Mouse (Mus musculus) liver, embryonic 13.5 days (tissue): ENCODE data around the gene Plekha7. TPM values are rescaled to one million over a fixed set of nuclear protein-coding genes. Genes with fewer than 3 reads are reported as not detected.

Experiments
- ATAC-seq: fragments of 200-750 bp; cut with Nextera tagmentation; 2 replicates; pipeline ENCODE4 v1.8.0; 2017; ENCODE audit warnings: low read depth, mild to moderate bottlenecking, moderate number of reproducible peaks, moderate library complexity
- DNase-seq: peaks from one replicate; pipeline ENCODE4 v3.0.0; 2022
- H3K27ac ChIP-seq: fragments of 300-500 bp; sonication (generic); 2 replicates; pipeline ENCODE4 v1.5.1; 2015; ENCODE audit warnings: moderate library complexity, mild to moderate bottlenecking, inconsistent platforms
- H3K27me3 ChIP-seq: fragments of 300-500 bp; sonication (generic); 2 replicates; pipeline ENCODE4 v1.6.1; 2015; ENCODE audit warnings: mild to moderate bottlenecking, inconsistent platforms
- H3K36me3 ChIP-seq: fragments of 300-500 bp; sonication (generic); 2 replicates; pipeline ENCODE4 v1.6.1; 2015; ENCODE audit warnings: mild to moderate bottlenecking, inconsistent platforms
- H3K4me1 ChIP-seq: fragments of 300-500 bp; sonication (generic); replicated peaks from 2 replicates; pipeline ENCODE4 v1.6.1; 2015; ENCODE audit warnings: inconsistent platforms
- H3K4me2 ChIP-seq: fragments of 300-500 bp; sonication (generic); 2 replicates; pipeline ENCODE4 v1.6.1; 2015; ENCODE audit warnings: inconsistent platforms, mild to moderate bottlenecking, moderate library complexity
- H3K4me3 ChIP-seq: fragments of 300-500 bp; sonication (generic); replicated peaks from 2 replicates; pipeline ENCODE4 v1.5.1; 2015; ENCODE audit warnings: mild to moderate bottlenecking, inconsistent platforms
- H3K9ac ChIP-seq: fragments of 300-500 bp; sonication (generic); 2 replicates; pipeline ENCODE4 v1.6.1; 2015; ENCODE audit warnings: mild to moderate bottlenecking, inconsistent platforms
- H3K9me3 ChIP-seq: fragments of 300-500 bp; sonication (generic); replicated peaks from 2 replicates; pipeline ENCODE4 v1.6.1; 2016; ENCODE audit warnings: inconsistent platforms
- WGBS: fragments of 180-500 bp; shearing (Covaris S2); methylation state at CpG from one replicate; pipeline ENCODE4 v1.1.7; 2015; ENCODE audit not compliant: insufficient replicate concordance; 5-methylcytosine and 5-hydroxymethylcytosine counted together
- polyA plus RNA-seq: library from polyadenylated mRNA; unstranded; fragments of >200 nt; fragmentation: Nextera tagmentation; extraction: Ambion mirVana; gene quantifications from 2 replicates; pipeline ENCODE4 v1.2.1, GENCODE M21; 2015

The Plekha7 gene
- polyA plus RNA-seq, 1 experiment from 2014 or later = 2.5 TPM

DNA sequence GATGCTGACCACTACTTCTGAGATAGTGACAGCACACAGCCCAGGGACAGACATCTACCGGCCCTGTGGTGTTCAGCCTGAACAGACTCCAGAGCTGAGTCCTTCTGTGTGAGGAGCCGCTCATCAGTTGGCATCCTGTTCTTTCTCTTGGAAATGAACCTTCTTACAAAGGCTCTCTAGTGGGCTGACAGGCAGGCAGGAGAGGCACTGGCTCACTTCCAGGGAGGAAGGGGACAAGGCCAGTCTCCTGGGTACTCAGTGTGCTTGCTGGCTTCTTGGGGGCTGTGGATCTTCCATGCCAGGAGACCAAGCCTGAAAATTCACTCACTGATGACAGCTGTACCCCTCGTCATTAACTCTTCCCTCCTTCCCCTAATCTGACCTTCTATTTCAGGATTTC, 170.5 kb downstream of the Plekha7 start:
- Histone ChIP-seq H3K27me3 (no peaks in the 10 kb centered on the region), H3K9ac (no peak overlapping the region), H3K36me3 (no peaks in the 10 kb centered on the region), H3K4me3 (no peak overlapping the region), H3K9me3 (no peaks in the 10 kb centered on the region), H3K27ac (no peak overlapping the region), H3K4me1 (0 out of 2 replicates have a peak, but pooled peaks cover 3% of the 10 kb centered on the region), H3K4me2 (no peak overlapping the region)
- DNase-seq (no peak), ATAC-seq (no peak)
- WGBS = 57% methylated on average over 3 of the region's 3 CpGs

GRCm38 (mm10) chr7:116137149-116137548, 171.0 kb downstream of the Plekha7 start:
- no peaks in the 10 kb centered on the region for H3K36me3 ChIP-seq
- 0 out of 2 replicates have a peak, but pooled peaks cover 3% of the 10 kb centered on the region for H3K4me1 ChIP-seq
- no peak overlapping the region for H3K27ac ChIP-seq
- H3K4me2 ChIP-seq = no peak overlapping the region
- DNase-seq (no peak), ATAC-seq (no peak)
- H3K9me3 ChIP-seq = no peaks in the 10 kb centered on the region
- H3K9ac ChIP-seq = no peak overlapping the region
- H3K27me3 ChIP-seq = no peaks in the 10 kb centered on the region
- H3K4me3 ChIP-seq = no peak overlapping the region
- WGBS = 51% methylated on average over 12 of the region's 12 CpGs

DNA sequence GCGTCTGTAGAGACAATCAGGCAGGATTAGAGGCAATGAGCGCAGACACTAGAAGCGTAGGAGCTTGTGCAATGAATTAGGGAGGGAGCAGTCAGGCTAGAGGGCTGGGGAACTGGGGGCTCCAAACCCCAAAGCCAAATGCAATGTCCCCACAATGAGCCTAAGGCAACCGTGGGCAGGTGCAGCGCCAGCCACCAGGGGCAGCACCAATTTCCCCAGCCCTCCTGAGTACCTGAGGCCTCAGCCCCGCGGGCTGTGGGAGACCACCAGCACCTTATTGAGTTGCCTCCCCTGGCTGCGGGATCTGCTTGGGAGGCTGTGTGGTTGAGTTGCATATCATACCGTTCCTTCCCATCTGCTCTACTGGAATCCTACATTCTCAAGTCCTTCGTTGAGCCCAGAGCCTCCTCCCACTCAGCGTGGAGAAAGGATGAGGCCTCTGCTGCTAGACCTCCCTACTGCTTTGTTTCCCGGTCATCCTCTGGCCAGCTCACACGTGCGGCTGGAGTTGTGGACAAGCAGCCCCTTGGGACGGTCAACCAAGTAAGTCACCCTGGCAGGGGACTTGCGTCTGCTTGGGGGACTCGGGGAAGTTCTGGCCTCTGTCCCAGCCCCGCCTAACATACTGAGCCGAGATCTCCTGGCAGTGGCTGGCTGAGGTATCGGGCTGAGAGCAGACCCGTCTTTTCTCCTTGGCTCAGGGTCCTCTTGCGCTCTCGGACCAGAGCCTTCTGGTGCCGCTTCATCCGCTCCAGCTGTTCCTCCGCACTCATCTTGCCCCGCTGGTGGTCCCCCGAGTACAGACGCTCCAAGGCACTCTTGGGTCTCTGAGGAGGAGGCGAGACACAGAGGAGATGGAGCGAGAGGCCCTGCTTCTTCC, 173.5 kb downstream of the Plekha7 start:
- DNase-seq (no peak), ATAC-seq (no peak)

GRCm38 (mm10) chr7:116132078-116132477, 176.1 kb downstream of the Plekha7 start:
- H3K4me2 ChIP-seq = no peak overlapping the region
- no peaks in the 10 kb centered on the region for H3K27me3 ChIP-seq
- H3K4me3 ChIP-seq = no peak overlapping the region
- peaks cover 8% of the 10 kb centered on the region; the same call in 1 of the 2 replicates for H3K4me1 ChIP-seq
- no peaks in the 10 kb centered on the region for H3K9me3 ChIP-seq
- DNase-seq = peak; percentile 31
- no peak overlapping the region for H3K27ac ChIP-seq
- WGBS = 3% methylated on average over 5 of the region's 5 CpGs
- 0 out of 2 replicates have a peak, but pooled peaks have one; percentile 18 for ATAC-seq
- H3K9ac ChIP-seq = no peak overlapping the region
- no peaks in the 10 kb centered on the region for H3K36me3 ChIP-seq

More for the DNA sequence above, 173.5 kb downstream of the Plekha7 start:
- Histone ChIP-seq H3K4me3 (no peak overlapping the region), H3K4me2 (no peak overlapping the region), H3K36me3 (no peaks in the 10 kb centered on the region), H3K9ac (no peak overlapping the region), H3K9me3 (no peaks in the 10 kb centered on the region), H3K27me3 (no peaks in the 10 kb centered on the region), H3K27ac (no peak overlapping the region), H3K4me1 (peaks cover 10% of the 10 kb centered on the region; the same call in 1 of the 2 replicates)
- WGBS = 78% methylated on average over 31 of the region's 31 CpGs

DNA sequence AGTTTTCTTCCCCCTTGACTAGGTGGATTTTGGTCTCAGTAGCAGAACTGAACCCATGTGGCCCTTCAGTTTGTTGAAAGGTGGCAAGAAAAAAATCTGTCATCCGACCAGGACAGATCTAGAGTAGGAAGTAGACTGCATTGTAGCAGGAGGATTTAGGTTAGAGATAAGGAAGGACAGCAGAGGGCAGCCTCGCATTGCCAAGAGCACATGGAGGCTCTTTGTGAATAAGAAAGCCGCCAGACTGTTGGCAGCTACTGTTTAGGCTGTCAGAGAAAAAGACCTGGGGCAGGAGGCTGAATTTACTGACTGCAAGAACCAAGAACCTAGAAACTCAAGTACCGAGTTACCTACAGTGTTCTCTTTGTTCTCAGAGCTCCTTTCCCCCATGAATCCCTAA, 176.8 kb downstream of the Plekha7 start:
- H3K4me2 ChIP-seq = no peak overlapping the region
- H3K4me3 ChIP-seq = no peak overlapping the region
- ATAC-seq (no peak), DNase-seq (no peak)
- H3K9ac ChIP-seq = no peak overlapping the region
- peaks cover 8% of the 10 kb centered on the region; the same call in 1 of the 2 replicates for H3K4me1 ChIP-seq
- no peak overlapping the region for H3K27ac ChIP-seq
- 10% methylated on average over 4 of the region's 4 CpGs for WGBS
- no peaks in the 10 kb centered on the region for H3K36me3 ChIP-seq
- no peaks in the 10 kb centered on the region for H3K27me3 ChIP-seq
- H3K9me3 ChIP-seq = no peaks in the 10 kb centered on the region

DNA sequence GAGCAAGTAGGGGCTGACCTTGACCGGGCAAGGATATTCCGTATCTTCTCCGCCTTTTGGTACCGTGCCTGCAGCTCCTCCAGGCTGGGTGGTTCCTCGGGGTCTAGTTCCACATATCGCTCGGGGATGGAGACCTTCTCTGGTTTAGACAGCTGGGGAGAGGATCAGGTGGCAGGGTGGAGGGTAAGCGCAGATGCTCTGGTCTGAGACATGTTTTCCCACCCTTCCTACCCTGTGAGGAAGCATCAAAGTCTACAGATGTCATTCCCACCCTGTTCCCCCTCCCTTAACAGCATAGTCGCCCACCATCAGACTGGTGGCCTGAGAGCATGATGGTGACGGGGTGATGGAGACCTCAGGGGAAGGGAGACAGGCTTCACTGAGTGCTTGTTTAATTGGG, 178.8 kb downstream of the Plekha7 start:
- Histone ChIP-seq H3K27me3 (no peaks in the 10 kb centered on the region), H3K4me2 (no peak overlapping the region), H3K9ac (no peak overlapping the region), H3K9me3 (no peaks in the 10 kb centered on the region), H3K36me3 (no peaks in the 10 kb centered on the region), H3K27ac (no peak overlapping the region), H3K4me3 (no peak overlapping the region), H3K4me1 (peaks cover 8% of the 10 kb centered on the region; the same call in 1 of the 2 replicates)
- WGBS = 79% methylated on average over 10 of the region's 10 CpGs
- ATAC-seq = no peak
- DNase-seq = no peak

GRCm38 (mm10) chr7:116128286-116128685, 179.9 kb downstream of the Plekha7 start:
- Histone ChIP-seq H3K27ac (no peak overlapping the region), H3K4me2 (no peak overlapping the region), H3K27me3 (no peaks in the 10 kb centered on the region), H3K9me3 (no peaks in the 10 kb centered on the region), H3K4me1 (peaks cover 8% of the 10 kb centered on the region; the same call in 1 of the 2 replicates), H3K4me3 (no peak overlapping the region), H3K36me3 (no peaks in the 10 kb centered on the region), H3K9ac (no peak overlapping the region)
- ATAC-seq (no peak), DNase-seq (no peak)
- WGBS = 71% methylated on average over 8 of the region's 8 CpGs

- DNase-seq = no peak
- no peaks in the 10 kb centered on the region for H3K9me3 ChIP-seq
- WGBS = 64% methylated on average over 2 of the region's 2 CpGs
- no peak overlapping the region for H3K4me3 ChIP-seq
- no peaks in the 10 kb centered on the region for H3K36me3 ChIP-seq
- H3K4me2 ChIP-seq = no peak overlapping the region
- ATAC-seq = no peak
- peaks cover 8% of the 10 kb centered on the region; the same call in 1 of the 2 replicates for H3K4me1 ChIP-seq
- no peak overlapping the region for H3K9ac ChIP-seq
- H3K27ac ChIP-seq = no peak overlapping the region
- H3K27me3 ChIP-seq = no peaks in the 10 kb centered on the region
Measured at GRCm38 (mm10) chr7:116127052-116127451, 181.1 kb downstream of the Plekha7 start.

GRCm38 (mm10) chr7:116125671-116126070, 182.5 kb downstream of the Plekha7 start:
- Histone ChIP-seq H3K36me3 (no peaks in the 10 kb centered on the region), H3K9me3 (no peaks in the 10 kb centered on the region), H3K27ac (no peak overlapping the region), H3K4me3 (no peak overlapping the region), H3K4me2 (no peak overlapping the region), H3K9ac (no peak overlapping the region), H3K27me3 (no peaks in the 10 kb centered on the region), H3K4me1 (peaks cover 3% of the 10 kb centered on the region; the same call in 1 of the 2 replicates)
- WGBS = 70% methylated on average over 7 of the region's 7 CpGs
- DNase-seq = no peak
- ATAC-seq = no peak

GRCm38 (mm10) chr7:116124057-116124456, 184.1 kb downstream of the Plekha7 start:
- Histone ChIP-seq H3K36me3 (no peaks in the 10 kb centered on the region), H3K4me1 (peaks cover 3% of the 10 kb centered on the region; the same call in 1 of the 2 replicates), H3K9me3 (no peaks in the 10 kb centered on the region), H3K9ac (no peak overlapping the region), H3K27me3 (no peaks in the 10 kb centered on the region), H3K4me3 (no peak overlapping the region), H3K27ac (no peak overlapping the region), H3K4me2 (no peak overlapping the region)
- 73% methylated on average over 12 of the region's 12 CpGs for WGBS
- no peak for DNase-seq
- no peak for ATAC-seq

DNA sequence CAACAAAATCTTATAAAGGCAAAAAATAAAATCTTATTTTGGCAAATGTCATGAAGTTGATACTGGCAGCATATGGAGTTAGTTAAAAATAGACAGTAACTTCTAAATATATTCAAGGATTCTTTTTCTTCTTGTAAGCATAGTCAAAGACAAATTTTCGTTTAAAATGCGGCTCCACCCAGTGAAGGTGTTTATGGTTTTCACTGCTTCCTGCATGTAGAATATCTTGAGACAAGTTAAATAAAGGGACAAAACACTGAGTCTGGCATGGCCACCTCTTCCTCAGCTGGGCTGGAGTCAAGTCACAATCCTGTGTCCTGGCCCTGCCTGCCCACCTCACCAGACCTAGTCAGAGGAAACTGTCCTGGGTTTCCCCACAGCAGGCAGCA, 184.6 kb downstream of the Plekha7 start:
- WGBS = 68% methylated on average over 2 of the region's 2 CpGs
- Histone ChIP-seq H3K27ac (no peak overlapping the region), H3K9me3 (no peaks in the 10 kb centered on the region), H3K9ac (no peak overlapping the region), H3K4me2 (no peak overlapping the region), H3K27me3 (no peaks in the 10 kb centered on the region), H3K4me1 (peaks cover 3% of the 10 kb centered on the region; the same call in 1 of the 2 replicates), H3K4me3 (no peak overlapping the region), H3K36me3 (no peaks in the 10 kb centered on the region)
- DNase-seq (no peak), ATAC-seq (no peak)
